Comparison of ENCODE assay signal across 19 mouse cellular contexts in genomic region chr10:108066241-108066640, GRCm38 (mm10).
DNase-seq lines count a peak whose midpoint lies in the region; ATAC-seq lines count a peak whose summit lies in the region.
"Had no signal": no experiment of that assay in that cellular context is flagged by ENCODE, and none has a peak within 500 bp of the region (broad histone marks: within the 10 kb centered on the region; RNA-seq: fewer than 3 reads in every experiment).

No protein-coding gene starts in this region.

- H3K36me3 ChIP-seq in heart, embryonic 10.5 days = no peaks in the 10 kb centered on the region
- H3K36me3 ChIP-seq in kidney, embryonic 16.5 days (ENCODE audit: insufficient read depth, low read length) = no peaks in the 10 kb centered on the region
- H3K36me3 ChIP-seq in hindbrain, embryonic 12.5 days = no peaks in the 10 kb centered on the region
- H3K36me3 ChIP-seq: embryonic facial prominence, embryonic 10.5 days; midbrain, embryonic 15.5 days had no signal

- no peaks in the 10 kb centered on the region for H3K27me3 ChIP-seq in heart, embryonic 10.5 days (ENCODE audit: insufficient read depth, poor library complexity, severe bottlenecking)
- H3K27me3 ChIP-seq in kidney, embryonic 16.5 days (ENCODE audit: insufficient read depth, low read length) = no peaks in the 10 kb centered on the region
- no peaks in the 10 kb centered on the region for H3K27me3 ChIP-seq in hindbrain, embryonic 12.5 days
- H3K27me3 ChIP-seq: midbrain, embryonic 15.5 days had no signal

- intact Hi-C loops in heart, postnatal 14 days (cut with DNase I) = no loop called here

- no peaks in the 10 kb centered on the region for H3K9me3 ChIP-seq in heart, embryonic 10.5 days
- no peaks in the 10 kb centered on the region for H3K9me3 ChIP-seq in kidney, embryonic 16.5 days (ENCODE audit: low read length)
- H3K9me3 ChIP-seq in hindbrain, embryonic 12.5 days (replicated peaks) = no peaks in the 10 kb centered on the region
- H3K9me3 ChIP-seq: embryonic facial prominence, embryonic 10.5 days; midbrain, embryonic 15.5 days had no signal

- ATAC-seq in kidney, embryonic 16.5 days (ENCODE audit: low FRiP score, low TSS enrichment) = peak; percentile 75
- no peak for ATAC-seq in hindbrain, embryonic 12.5 days (ENCODE audit: low FRiP score)
- ATAC-seq: forebrain, embryonic 16.5 days; midbrain, embryonic 15.5 days had no signal

- no peak overlapping the region for H3K9ac ChIP-seq in kidney, embryonic 16.5 days (replicated peaks; ENCODE audit: low read length)
- no peak overlapping the region for H3K9ac ChIP-seq in hindbrain, embryonic 12.5 days
- H3K9ac ChIP-seq: lung, embryonic 14.5 days; midbrain, embryonic 15.5 days had no signal

- H3K4me2 ChIP-seq in kidney, embryonic 16.5 days (replicated peaks; ENCODE audit: low read depth, low read length) = no peak overlapping the region
- no peak overlapping the region for H3K4me2 ChIP-seq in hindbrain, embryonic 12.5 days (replicated peaks)
- H3K4me2 ChIP-seq: liver, embryonic 11.5 days; lung, embryonic 14.5 days; midbrain, embryonic 15.5 days had no signal

- H3K27ac ChIP-seq in heart, embryonic 10.5 days = peak overlapping the region; percentile 1; the same call in 1 of the 2 replicates
- no peak overlapping the region for H3K27ac ChIP-seq in kidney, embryonic 16.5 days (ENCODE audit: low read length)
- H3K27ac ChIP-seq in hindbrain, embryonic 12.5 days = no peak overlapping the region
- H3K27ac ChIP-seq: embryonic facial prominence, embryonic 10.5 days; gastrocnemius, adult 2 months; midbrain, embryonic 15.5 days had no signal

- DNase-seq in adrenal gland, adult 2 months = peak; percentile 39
- DNase-seq in adrenal gland, postnatal 4 days (ENCODE audit: low spot score in 2 of 2) = no peak
- peak; percentile 76 for DNase-seq in heart, embryonic 10.5 days (ENCODE audit: low spot score)
- peak; percentile 16 for DNase-seq in heart, postnatal 14 days
- DNase-seq in urinary bladder, postnatal 25 days (ENCODE audit: low spot score) = no peak
- no peak for DNase-seq in spleen, adult 18-20 months
- DNase-seq: cerebellum, postnatal 36 days; gastrocnemius, adult 2 months; layer of hippocampus, adult 9-11 months; lung, embryonic 14.5 days; right cerebral cortex, postnatal 14 days; thymus, postnatal 4 days had no signal

- WGBS in heart, embryonic 10.5 days = 58% methylated on average over 8 of the region's 8 CpGs
- WGBS in kidney, embryonic 16.5 days = 64% methylated on average over 8 of the region's 8 CpGs
- WGBS in hindbrain, embryonic 12.5 days = 86% methylated on average over 8 of the region's 8 CpGs

- no peak overlapping the region for H3K4me3 ChIP-seq in heart, embryonic 10.5 days
- no peak overlapping the region for H3K4me3 ChIP-seq in kidney, embryonic 16.5 days (ENCODE audit: low read length)
- H3K4me3 ChIP-seq in hindbrain, embryonic 12.5 days = no peak overlapping the region
- H3K4me3 ChIP-seq: embryonic facial prominence, embryonic 10.5 days; erythroblast, embryonic 14.5 days; gastrocnemius, adult 2 months; midbrain, embryonic 15.5 days had no signal

- H3K4me1 ChIP-seq in heart, embryonic 10.5 days = peaks cover 3% of the 10 kb centered on the region; the same call in 1 of the 2 replicates
- H3K4me1 ChIP-seq in kidney, embryonic 16.5 days (ENCODE audit: insufficient read depth, low read length) = peaks cover 8% of the 10 kb centered on the region; the same call in 1 of the 2 replicates
- H3K4me1 ChIP-seq in hindbrain, embryonic 12.5 days = no peaks in the 10 kb centered on the region
- H3K4me1 ChIP-seq: embryonic facial prominence, embryonic 10.5 days; midbrain, embryonic 15.5 days had no signal

Comparison
In these comparisons a context has a peak if more than half of its experiments do, and no peak if none do; other contexts are left out.
1. DNase-seq: peak in adrenal gland, adult 2 months (single experiment), heart, embryonic 10.5 days (single experiment) and heart, postnatal 14 days (2 of 2); none in adrenal gland, postnatal 4 days (0 of 2), urinary bladder, postnatal 25 days (single experiment) and spleen, adult 18-20 months (0 of 2).